Mouse (Mus musculus) thymus, adult 2 months (tissue): ENCODE data around the gene Celf3.

Source experiments
- CTCF ChIP-seq: fragments of 200-500 bp; IDR thresholded peaks from 2 replicates; pipeline ENCODE4 v1.5.1; 2012; ENCODE audit warnings: mild to moderate bottlenecking, control low read depth, low read length, moderate library complexity, borderline replicate concordance; ENCODE audit not compliant: control insufficient read depth, poor library complexity, insufficient read depth; ENCODE audit errors: extremely low read depth
- POLR2A ChIP-seq: fragments of 200-500 bp; IDR thresholded peaks from 2 replicates; pipeline ENCODE4 v1.6.1; 2012; ENCODE audit warnings: mild to moderate bottlenecking, low read length, control low read depth, moderate library complexity; ENCODE audit not compliant: control insufficient read depth, poor library complexity, insufficient read depth; ENCODE audit errors: extremely low read depth

DNA sequence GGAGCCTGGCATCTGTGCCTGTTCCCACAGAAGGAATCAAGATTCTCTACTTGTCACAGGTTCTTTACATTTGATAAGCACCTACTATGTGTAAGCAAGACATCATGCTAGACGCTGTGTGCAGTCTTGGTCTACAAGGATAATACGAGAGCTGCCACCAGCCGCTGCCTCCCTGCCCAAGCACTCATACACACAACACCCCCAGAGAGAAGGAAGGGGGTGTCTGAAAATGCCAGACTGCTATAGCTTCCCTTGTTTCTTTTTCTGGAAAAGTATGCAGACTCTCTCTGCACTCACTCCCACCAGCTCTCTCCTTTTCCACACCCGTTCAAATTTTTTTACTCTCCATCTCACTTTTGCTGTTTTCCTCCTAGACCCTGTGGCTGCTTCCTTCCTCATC lies 651 bp upstream of the Celf3 start:
- TF ChIP-seq CTCF (no peak), POLR2A (no peak)
